Mouse (Mus musculus) ovary, postnatal 14 days (tissue): Measurements from ENCODE around the gene Gm10801.
"Not testable (repeated sequence)": the region's sequence is repeated elsewhere in the genome, so short reads cannot be mapped to it uniquely, and the experiment has no call there.

Source experiments
- DNase-seq: peaks from one replicate; pipeline ENCODE4 v3.0.0; 2022; ENCODE audit warnings: low spot score

Gm10801 gene

DNA sequence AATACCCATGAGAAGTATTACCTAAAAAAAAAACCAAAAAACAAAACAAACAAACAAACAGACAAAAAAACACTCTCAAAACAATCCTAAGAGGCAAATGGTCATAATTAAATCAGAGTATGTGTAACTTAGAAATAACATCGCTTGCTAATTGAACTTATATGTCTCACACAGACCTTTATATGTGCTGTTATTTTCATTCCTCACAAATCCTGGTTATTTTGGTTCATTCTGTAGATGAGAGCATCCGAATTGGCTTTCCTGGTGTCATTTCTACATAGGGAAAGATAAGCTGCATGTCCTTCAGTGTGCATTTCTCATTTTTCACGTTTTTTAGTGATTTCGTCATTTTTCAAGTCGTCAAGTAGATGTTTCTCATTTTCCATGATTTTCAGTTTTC lies at the start of gene Gm10801:
Gm10801 (plus strand) TSS at position 301 of the 400 bp plus-strand sequence.
- DNase-seq = not testable (repeated sequence)

DNA sequence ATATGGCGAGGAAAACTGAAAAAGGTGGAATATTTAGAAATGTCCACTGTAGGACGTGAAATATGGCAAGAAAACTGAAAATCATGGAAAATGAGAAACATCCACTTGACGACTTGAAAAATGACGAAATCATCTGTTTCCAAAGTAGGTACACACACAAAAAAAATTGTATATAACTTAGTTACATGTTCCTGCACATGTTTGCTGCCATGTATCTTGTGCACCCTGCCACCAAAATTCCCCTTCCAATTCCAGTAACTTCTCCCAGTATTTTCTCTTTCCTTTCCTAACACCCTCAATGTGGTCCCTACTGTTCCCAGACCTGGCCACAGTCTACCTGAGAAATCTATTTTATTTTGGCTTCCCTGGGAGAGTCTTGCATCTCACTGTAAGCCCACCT lies 5.2 kb downstream of the Gm10801 start, which contains the start of gene Gm10800:
Gm10800 (minus strand) TSS at position 101 of the 400 bp plus-strand sequence.
- DNase-seq = not testable (repeated sequence)

DNA sequence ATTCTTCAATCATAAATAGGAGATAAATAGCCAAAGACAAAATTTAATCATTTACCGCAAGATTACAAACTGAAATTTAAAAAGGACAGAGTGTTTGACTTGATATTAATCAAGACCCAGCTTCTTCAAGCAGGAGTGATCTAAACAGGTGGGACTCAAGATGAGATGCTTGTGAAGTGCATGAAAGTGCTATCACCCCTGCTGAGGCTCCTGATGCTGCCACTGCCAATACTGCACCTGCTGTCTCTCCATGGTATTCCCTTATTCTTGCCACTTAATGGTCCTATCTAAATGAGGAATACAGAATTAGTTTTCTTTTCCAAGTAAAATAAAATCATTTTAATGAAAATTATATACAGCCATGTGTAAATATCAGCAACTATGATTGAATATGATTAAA lies 35.5 kb downstream of the Gm10801 start:
- DNase-seq = no peak
